Mouse (Mus musculus) lung, embryonic 16.5 days (tissue): ENCODE results near the gene Irs3. TPM values are rescaled to one million over a fixed set of nuclear protein-coding genes. Genes with fewer than 3 reads are reported as not detected.

Source experiments
- ATAC-seq: fragments of 200-750 bp; cut with Nextera tagmentation; 2 replicates; pipeline ENCODE4 v1.8.0; 2017; ENCODE audit warnings: low read depth, mild to moderate bottlenecking, moderate library complexity
- H3K27ac ChIP-seq: fragments of 300-500 bp; sonication (generic); 2 replicates; pipeline ENCODE4 v1.5.1; 2014; ENCODE audit warnings: mild to moderate bottlenecking, control low read depth, low read length
- H3K27me3 ChIP-seq: fragments of 300-500 bp; sonication (generic); 2 replicates; pipeline ENCODE4 v1.6.1; 2014; ENCODE audit warnings: low read depth, low read length, mixed read lengths; ENCODE audit not compliant: control insufficient read depth, insufficient read depth
- H3K36me3 ChIP-seq: fragments of 300-500 bp; sonication (generic); 2 replicates; pipeline ENCODE4 v1.6.1; 2014; ENCODE audit warnings: low read length; ENCODE audit not compliant: control insufficient read depth, insufficient read depth
- H3K4me1 ChIP-seq: fragments of 300-500 bp; sonication (generic); replicated peaks from 2 replicates; pipeline ENCODE4 v1.6.1; 2014; ENCODE audit warnings: low read length, mixed read lengths; ENCODE audit not compliant: control insufficient read depth, insufficient read depth
- H3K4me2 ChIP-seq: fragments of 300-500 bp; sonication (generic); 2 replicates; pipeline ENCODE4 v1.6.1; 2014; ENCODE audit warnings: low read depth, low read length, control low read depth
- H3K4me3 ChIP-seq: fragments of 300-500 bp; sonication (generic); 2 replicates; pipeline ENCODE4 v1.5.1; 2014; ENCODE audit warnings: mild to moderate bottlenecking, low read length, control low read depth
- H3K9ac ChIP-seq: fragments of 300-500 bp; sonication (generic); 2 replicates; pipeline ENCODE4 v1.6.1; 2014; ENCODE audit warnings: low read length, control low read depth
- H3K9me3 ChIP-seq: fragments of 300-500 bp; sonication (generic); 2 replicates; pipeline ENCODE4 v1.6.1; 2016; ENCODE audit warnings: low read length; ENCODE audit not compliant: control insufficient read depth
- WGBS: fragments of 180-500 bp; shearing (Covaris S2); extraction: QIAGEN DNeasy Blood & Tissue Kit; methylation state at CpG from one replicate; pipeline ENCODE4 v1.1.7; 2014; 5-methylcytosine and 5-hydroxymethylcytosine counted together
- polyA plus RNA-seq: library from polyadenylated mRNA; unstranded; fragments of >200 nt; fragmentation: Nextera tagmentation; extraction: Ambion mirVana; gene quantifications from 2 replicates; pipeline ENCODE4 v1.2.1, GENCODE M21; 2015

The Irs3 gene
- polyA plus RNA-seq, 1 experiment from 2014 or later = 0.38 TPM

- no peak for ATAC-seq
- Histone ChIP-seq H3K9ac (peak within 1 kb of the TSS; percentile 46), H3K4me2 (no peak within 1 kb of the TSS), H3K27me3 (no peaks in the 10 kb centered on the region), H3K36me3 (no peaks in the 10 kb centered on the region), H3K4me1 (peaks cover 29% of the 10 kb centered on the region), H3K4me3 (no peak within 1 kb of the TSS), H3K27ac (no peak within 1 kb of the TSS), H3K9me3 (no peaks in the 10 kb centered on the region)
- 53% methylated on average over 11 of the region's 11 CpGs for WGBS
Measured at GRCm38 (mm10) chr5:137613550-137613949, 32.0 kb downstream of the Irs3 start, which contains the start of gene Pcolce. Gene Pcolce, minus strand, starts transcription at chr5:137613784.

- no peak overlapping the region; the same call in 1 of the 2 replicates for H3K9ac ChIP-seq
- 70% methylated on average over 5 of the region's 5 CpGs for WGBS
- ATAC-seq = no peak
Measured at GRCm38 (mm10) chr5:137613076-137613475, 32.4 kb downstream of the Irs3 start.

GRCm38 (mm10) chr5:137611245-137611602, 34.3 kb downstream of the Irs3 start:
- peak; percentile 82 for ATAC-seq
- 11% methylated on average over 6 of the region's 6 CpGs for WGBS
- peaks cover 36% of the 10 kb centered on the region for H3K4me1 ChIP-seq

More at GRCm38 (mm10) chr5:137613076-137613475, 32.4 kb downstream of the Irs3 start:
- Histone ChIP-seq H3K4me2 (no peak overlapping the region), H3K4me3 (no peak overlapping the region), H3K36me3 (no peaks in the 10 kb centered on the region), H3K27me3 (no peaks in the 10 kb centered on the region), H3K27ac (no peak overlapping the region), H3K9me3 (no peaks in the 10 kb centered on the region), H3K4me1 (peaks cover 34% of the 10 kb centered on the region)

GRCm38 (mm10) chr5:137610548-137611244, 34.8 kb downstream of the Irs3 start:
- 8% methylated on average over 12 of the region's 12 CpGs for WGBS
- H3K4me3 ChIP-seq = peak overlapping the region; percentile 48

More at GRCm38 (mm10) chr5:137611245-137611602, 34.3 kb downstream of the Irs3 start:
- Histone ChIP-seq H3K36me3 (no peaks in the 10 kb centered on the region; the same call in 1 of the 2 replicates), H3K27ac (peak overlapping the region; percentile 96), H3K4me2 (peak overlapping the region; percentile 61), H3K9ac (peak overlapping the region; percentile 67), H3K27me3 (no peaks in the 10 kb centered on the region), H3K9me3 (no peaks in the 10 kb centered on the region), H3K4me3 (peak overlapping the region; percentile 48)

GRCm38 (mm10) chr5:137610056-137610455, 35.5 kb downstream of the Irs3 start:
- Histone ChIP-seq H3K4me1 (peaks cover 36% of the 10 kb centered on the region), H3K4me2 (peak overlapping the region; percentile 61)
- 0 out of 2 replicates have a peak, but pooled peaks have one; percentile 0 for ATAC-seq

More at GRCm38 (mm10) chr5:137610548-137611244, 34.8 kb downstream of the Irs3 start:
- H3K27ac ChIP-seq = peak overlapping the region; percentile 96
- H3K4me2 ChIP-seq = peak overlapping the region; percentile 61
- ATAC-seq = peak; percentile 86
- H3K36me3 ChIP-seq = no peaks in the 10 kb centered on the region; the same call in 1 of the 2 replicates
- H3K9ac ChIP-seq = peak overlapping the region; percentile 67
- H3K27me3 ChIP-seq = no peaks in the 10 kb centered on the region
- H3K9me3 ChIP-seq = no peaks in the 10 kb centered on the region
- peaks cover 36% of the 10 kb centered on the region for H3K4me1 ChIP-seq

GRCm38 (mm10) chr5:137609292-137609691, 36.2 kb downstream of the Irs3 start:
- no peak overlapping the region; the same call in 1 of the 2 replicates for H3K4me3 ChIP-seq
- H3K4me2 ChIP-seq = peak overlapping the region; percentile 61
- no peaks in the 10 kb centered on the region; the same call in 1 of the 2 replicates for H3K36me3 ChIP-seq
- 68% methylated on average over 3 of the region's 3 CpGs for WGBS
- peak overlapping the region; percentile 53 for H3K9ac ChIP-seq
- H3K9me3 ChIP-seq = no peaks in the 10 kb centered on the region
- H3K4me1 ChIP-seq = peaks cover 36% of the 10 kb centered on the region
- no peaks in the 10 kb centered on the region for H3K27me3 ChIP-seq
- ATAC-seq = no peak
- no peak overlapping the region for H3K27ac ChIP-seq

More at GRCm38 (mm10) chr5:137610056-137610455, 35.5 kb downstream of the Irs3 start:
- WGBS = 44% methylated on average over 4 of the region's 4 CpGs
- Histone ChIP-seq H3K9me3 (no peaks in the 10 kb centered on the region), H3K9ac (peak overlapping the region; percentile 67), H3K36me3 (no peaks in the 10 kb centered on the region; the same call in 1 of the 2 replicates), H3K27ac (peak overlapping the region; percentile 96), H3K27me3 (no peaks in the 10 kb centered on the region), H3K4me3 (peak overlapping the region; percentile 48)

- no peaks in the 10 kb centered on the region for H3K27me3 ChIP-seq
- H3K36me3 ChIP-seq = no peaks in the 10 kb centered on the region; the same call in 1 of the 2 replicates
- peaks cover 36% of the 10 kb centered on the region for H3K4me1 ChIP-seq
- ATAC-seq = no peak
- H3K27ac ChIP-seq = no peak overlapping the region
- WGBS = 19% methylated on average over 23 of the region's 23 CpGs
- H3K9ac ChIP-seq = peak overlapping the region; percentile 53
- peak overlapping the region; percentile 41 for H3K4me2 ChIP-seq
- peak overlapping the region; percentile 26 for H3K4me3 ChIP-seq
- H3K9me3 ChIP-seq = no peaks in the 10 kb centered on the region
Measured at GRCm38 (mm10) chr5:137608654-137609190, 36.8 kb downstream of the Irs3 start.

GRCm38 (mm10) chr5:137607860-137608653, 37.5 kb downstream of the Irs3 start:
- Histone ChIP-seq H3K36me3 (no peaks in the 10 kb centered on the region; the same call in 1 of the 2 replicates), H3K9me3 (no peaks in the 10 kb centered on the region), H3K9ac (peak overlapping the region; percentile 53), H3K27ac (no peak overlapping the region), H3K4me3 (peak overlapping the region; percentile 26), H3K4me1 (peaks cover 36% of the 10 kb centered on the region), H3K27me3 (no peaks in the 10 kb centered on the region), H3K4me2 (peak overlapping the region; percentile 41)
- 23% methylated on average over 26 of the region's 26 CpGs for WGBS
- no peak; the same call in 1 of the 2 replicates for ATAC-seq
